Mouse (Mus musculus) bone marrow, adult 2 months (tissue): ENCODE data around the gene Cfap161. TPM values are rescaled to one million over a fixed set of nuclear protein-coding genes. Genes with fewer than 3 reads are reported as not detected.

Source experiments
- H3K27ac ChIP-seq: fragments of 200-500 bp; 2 replicates; pipeline ENCODE4 v1.5.1; 2012; ENCODE audit warnings: low read depth, mild to moderate bottlenecking, control low read depth, inconsistent platforms, low read length; ENCODE audit not compliant: control insufficient read depth, poor library complexity, insufficient read depth
- H3K4me1 ChIP-seq: fragments of 200-500 bp; 2 replicates; pipeline ENCODE4 v1.6.1; 2011; ENCODE audit warnings: low read length; ENCODE audit not compliant: control insufficient read depth, insufficient read depth
- H3K4me3 ChIP-seq: fragments of 200-500 bp; replicated peaks from 2 replicates; pipeline ENCODE3; 2011; ENCODE audit warnings: mild to moderate bottlenecking, low read depth, low read length, control low read depth; ENCODE audit not compliant: control insufficient read depth
- CTCF ChIP-seq: fragments of 200-500 bp; IDR thresholded peaks from 2 replicates; pipeline ENCODE4 v1.5.1; 2011; ENCODE audit warnings: low read length, control low read depth; ENCODE audit not compliant: control insufficient read depth, insufficient read depth
- POLR2A ChIP-seq: fragments of 200-500 bp; IDR thresholded peaks from 2 replicates; pipeline ENCODE4 v1.6.1; 2011; ENCODE audit warnings: low read depth, mild to moderate bottlenecking, control low read depth, low read length, borderline replicate concordance; ENCODE audit not compliant: control insufficient read depth
- WGBS: fragments of 180-500 bp; shearing (Covaris S2); methylation state at CpG from one replicate; pipeline ENCODE4 v1.1.7; 2018; 5-methylcytosine and 5-hydroxymethylcytosine counted together
- polyA plus RNA-seq: library from polyadenylated mRNA; stranded (reverse); fragments of >200 nt; gene quantifications from 2 replicates; pipeline ENCODE4 v1.2.4, GENCODE M21; 2011; ENCODE audit warnings: low replicate concordance; ENCODE audit not compliant: missing spikeins, insufficient read depth, insufficient read length

The Cfap161 gene
- polyA plus RNA-seq, 1 experiment: not detected

DNA sequence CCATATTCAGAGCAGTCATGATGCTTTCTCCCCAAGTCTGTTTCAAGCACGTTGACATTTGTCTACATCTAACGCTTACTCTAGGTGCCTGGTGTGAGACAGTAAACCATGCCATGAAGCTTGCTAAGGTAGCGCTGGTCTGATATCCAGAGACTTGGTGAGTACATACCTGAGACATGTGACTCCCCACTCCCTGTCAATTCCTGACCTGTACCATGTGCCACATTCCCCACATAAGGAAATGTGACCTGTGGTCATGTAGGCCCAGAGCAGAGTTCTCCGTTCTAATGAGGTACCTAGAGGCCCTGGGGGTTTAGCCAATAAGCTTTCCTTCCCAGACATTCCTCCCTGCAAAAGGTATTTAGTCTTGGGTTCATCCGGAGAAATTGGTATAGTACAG is 22.2 kb upstream of the Cfap161 start:
- TF ChIP-seq CTCF: no peak
- TF ChIP-seq POLR2A: no peak
- no peaks in the 10 kb centered on the region; the same call in 1 of the 2 replicates for H3K4me1 ChIP-seq
- no peak overlapping the region for H3K4me3 ChIP-seq
- WGBS: 87% methylated on average over 5 of the region's 5 CpGs
- no peak overlapping the region for H3K27ac ChIP-seq

DNA sequence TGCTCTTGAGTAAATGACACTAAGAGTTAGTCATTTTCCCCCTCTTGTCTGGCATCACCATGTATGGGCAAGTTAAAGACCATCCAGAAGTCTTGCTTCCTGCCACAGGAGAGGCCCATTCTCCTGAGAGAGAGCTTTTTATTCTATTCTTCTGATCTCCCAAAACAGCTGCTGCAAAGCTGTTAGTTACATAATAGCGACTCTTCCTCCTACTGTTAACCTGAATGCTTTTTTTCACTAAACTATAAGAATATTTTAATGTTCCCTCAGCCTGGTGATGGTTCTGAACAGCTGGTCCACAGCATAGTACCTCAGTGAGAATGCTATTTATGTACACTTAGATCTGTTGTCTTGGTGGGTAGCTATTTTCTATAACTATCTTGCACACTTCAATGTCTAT is 21.0 kb upstream of the Cfap161 start:
- Histone ChIP-seq H3K4me3 (no peak overlapping the region), H3K27ac (no peak overlapping the region), H3K4me1 (no peaks in the 10 kb centered on the region; the same call in 1 of the 2 replicates)
- TF ChIP-seq CTCF (no peak), POLR2A (no peak)
- WGBS: 52% methylated on average over 1 of the region's 1 CpGs

DNA sequence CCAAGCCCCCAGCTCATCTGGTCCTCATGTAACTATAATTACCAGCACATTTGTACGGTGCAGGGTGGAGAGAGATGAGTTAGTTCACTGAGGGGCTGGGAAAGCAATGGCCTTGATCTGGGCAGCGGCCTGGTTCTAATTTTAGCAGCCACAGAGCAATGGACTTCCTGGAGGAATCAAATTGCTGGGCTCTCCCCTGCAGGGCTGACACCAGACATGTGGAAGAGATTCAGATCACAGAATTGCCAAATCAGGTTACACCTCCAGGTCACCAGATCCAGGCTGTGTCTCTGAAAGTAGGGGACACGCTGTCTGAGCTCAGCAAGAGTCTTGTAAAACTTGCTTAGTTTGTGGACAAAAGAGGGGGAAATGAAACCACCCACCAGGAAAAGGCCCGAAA is 19.3 kb upstream of the Cfap161 start:
- Histone ChIP-seq H3K27ac (no peak overlapping the region), H3K4me1 (no peaks in the 10 kb centered on the region; the same call in 1 of the 2 replicates), H3K4me3 (no peak overlapping the region)
- no peak for TF ChIP-seq POLR2A
- no peak for TF ChIP-seq CTCF
- WGBS: 26% methylated on average over 4 of the region's 4 CpGs

DNA sequence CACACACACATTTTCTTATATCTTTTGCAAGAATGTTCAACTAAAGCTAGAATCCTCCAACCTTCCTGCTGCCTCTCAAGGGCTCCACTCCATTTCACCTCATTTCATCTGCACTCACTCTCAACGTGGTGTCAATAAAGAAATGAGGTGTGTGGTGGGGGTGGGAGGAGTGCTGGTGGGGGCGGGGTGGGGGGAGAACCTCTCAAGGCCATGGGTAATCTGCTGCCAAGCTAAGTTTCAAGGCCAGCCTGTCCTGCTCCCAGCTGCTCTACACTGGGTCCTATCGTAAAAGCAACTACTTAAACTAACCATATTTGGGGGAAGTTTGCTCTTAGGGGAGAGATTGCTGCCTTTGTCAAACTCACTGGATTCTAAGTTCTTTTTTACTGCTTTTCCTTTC is 18.8 kb upstream of the Cfap161 start:
- no peak overlapping the region for H3K4me3 ChIP-seq
- 35% methylated on average over 3 of the region's 3 CpGs for WGBS
- no peak overlapping the region for H3K27ac ChIP-seq
- no peaks in the 10 kb centered on the region; the same call in 1 of the 2 replicates for H3K4me1 ChIP-seq
- TF ChIP-seq POLR2A: no peak
- no peak for TF ChIP-seq CTCF

DNA sequence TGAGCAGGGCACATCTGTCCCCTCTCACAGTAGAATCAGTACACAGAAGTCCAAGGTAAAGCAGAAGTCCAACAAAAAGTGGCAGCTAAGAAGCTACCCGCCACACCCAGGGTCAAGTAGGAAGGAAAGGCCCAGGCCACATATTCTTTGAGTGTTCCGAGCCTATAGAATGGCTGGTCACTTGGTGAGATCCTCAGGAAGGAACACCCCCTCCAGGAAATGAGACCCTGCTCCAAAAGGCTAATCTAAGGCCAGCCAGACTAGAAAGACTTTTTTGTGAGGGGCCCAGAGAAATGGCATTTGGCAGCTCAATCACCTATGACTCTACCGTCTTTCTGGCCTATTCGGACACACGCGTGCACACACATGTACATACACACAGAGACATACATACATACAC is 18.3 kb upstream of the Cfap161 start:
- H3K27ac ChIP-seq: no peak overlapping the region
- 73% methylated on average over 6 of the region's 6 CpGs for WGBS
- TF ChIP-seq POLR2A (no peak), CTCF (no peak)
- H3K4me3 ChIP-seq: no peak overlapping the region
- no peaks in the 10 kb centered on the region; the same call in 1 of the 2 replicates for H3K4me1 ChIP-seq

DNA sequence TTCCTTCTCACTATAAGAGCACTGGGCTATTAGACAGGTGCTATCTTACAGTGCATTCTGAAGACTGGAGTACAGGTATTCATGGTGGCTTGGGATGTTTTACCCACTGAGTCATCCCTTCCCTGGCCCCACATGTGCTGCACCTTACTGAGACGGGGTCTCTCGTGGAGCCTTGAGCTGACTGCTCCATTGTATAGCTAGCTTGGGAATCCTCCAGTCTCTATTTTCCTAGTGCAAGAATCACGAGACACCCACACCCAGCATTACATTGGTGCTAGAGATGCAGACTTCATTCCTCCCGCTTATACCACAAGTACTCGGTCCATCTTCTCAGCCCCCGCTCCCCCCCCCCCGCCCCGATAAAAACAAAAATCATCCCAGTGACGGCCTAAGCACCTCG is 17.9 kb upstream of the Cfap161 start:
- WGBS: 78% methylated on average over 10 of the region's 10 CpGs
- Histone ChIP-seq H3K27ac (no peak overlapping the region), H3K4me3 (no peak overlapping the region), H3K4me1 (no peaks in the 10 kb centered on the region; the same call in 1 of the 2 replicates)
- TF ChIP-seq CTCF (no peak), POLR2A (no peak)

DNA sequence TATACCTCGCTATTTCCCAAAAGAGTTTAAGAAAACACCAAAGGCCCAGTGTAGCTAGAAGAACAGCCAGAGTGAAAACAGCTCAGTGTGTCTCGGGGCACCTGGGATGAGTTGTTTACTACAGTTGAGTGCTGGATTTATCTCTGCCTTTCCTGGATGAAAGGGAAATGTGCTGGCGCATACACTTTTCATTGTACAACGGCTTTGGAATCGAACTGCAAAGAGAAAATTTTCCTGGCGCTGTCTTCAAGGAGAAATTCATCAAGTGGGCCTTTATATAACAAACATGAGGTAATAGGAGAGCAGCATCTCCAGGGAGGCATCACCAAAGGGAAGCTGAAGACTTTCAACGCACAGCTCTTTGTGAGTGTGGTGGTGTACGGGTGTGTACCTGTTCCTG is 17.2 kb upstream of the Cfap161 start:
- TF ChIP-seq POLR2A: no peak
- TF ChIP-seq CTCF: no peak
- no peaks in the 10 kb centered on the region; the same call in 1 of the 2 replicates for H3K4me1 ChIP-seq
- WGBS: 78% methylated on average over 8 of the region's 8 CpGs
- H3K4me3 ChIP-seq: no peak overlapping the region
- H3K27ac ChIP-seq: no peak overlapping the region

DNA sequence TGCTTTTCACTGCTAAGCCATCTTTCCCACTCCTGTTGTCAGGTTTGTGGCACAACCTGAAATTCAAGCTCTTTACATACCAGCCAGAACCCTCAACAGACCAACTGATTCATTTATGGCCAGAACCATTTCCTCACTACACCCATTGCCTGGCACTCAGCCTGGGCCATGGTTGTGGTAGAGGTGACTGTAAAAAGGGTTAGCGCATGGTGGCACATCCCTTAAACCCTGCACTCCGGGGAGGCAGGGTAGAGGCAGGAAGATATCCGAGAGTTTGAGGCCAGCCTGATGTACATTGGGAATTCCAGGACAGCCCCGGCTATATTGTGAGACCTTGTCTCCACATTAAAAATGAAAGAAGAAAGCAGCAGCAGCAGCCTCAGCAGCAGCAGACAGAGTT is 16.8 kb upstream of the Cfap161 start:
- 55% methylated on average over 4 of the region's 4 CpGs for WGBS
- H3K4me1 ChIP-seq: no peaks in the 10 kb centered on the region; the same call in 1 of the 2 replicates
- no peak overlapping the region for H3K27ac ChIP-seq
- TF ChIP-seq POLR2A: no peak
- no peak for TF ChIP-seq CTCF
- H3K4me3 ChIP-seq: no peak overlapping the region
